Mouse (Mus musculus): ENCODE measurements around the gene Preb.

Gene Preb

DNA sequence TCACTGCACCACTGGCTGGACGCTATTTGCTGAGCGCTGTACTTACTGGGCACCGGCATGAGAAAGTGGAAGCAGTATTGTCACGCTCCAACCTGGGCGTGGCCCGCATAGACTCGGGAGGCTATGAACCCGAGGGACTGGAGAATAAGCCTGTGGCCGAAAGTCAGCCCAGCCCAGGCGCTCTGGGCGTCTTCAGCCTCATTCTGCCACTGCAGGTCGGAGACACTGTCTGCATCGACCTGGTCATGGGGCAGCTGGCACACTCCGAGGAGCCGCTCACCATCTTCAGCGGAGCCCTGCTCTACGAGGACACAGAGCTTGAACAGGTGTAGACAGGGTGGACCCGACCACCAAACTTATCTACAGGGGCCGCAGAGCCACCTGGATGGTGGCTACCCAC is 39.5 kb downstream of the Preb start:
- ChIA-PET CTCF (interaction anchor here (1.3 to 3.7 kb wide), 7 partner anchors 7 to 444 kb away, joined by 3 to 46 read pairs (median 4); partner anchors contain the start of gene Emilin1 (in 1 of the 4)), POLR2A (interaction anchor here in 3 of 4 experiments (0.6 to 30.7 kb wide), 19 partner anchors 9 to 128 kb away, joined by 3 to 838 read pairs (median 6); partner anchors contain the start of genes Ost4 (in 3 of the 3), Agbl5 (in 2 of the 3), Slc5a6 (in 2 of the 3) and Atraid (in 1 of the 3))

DNA sequence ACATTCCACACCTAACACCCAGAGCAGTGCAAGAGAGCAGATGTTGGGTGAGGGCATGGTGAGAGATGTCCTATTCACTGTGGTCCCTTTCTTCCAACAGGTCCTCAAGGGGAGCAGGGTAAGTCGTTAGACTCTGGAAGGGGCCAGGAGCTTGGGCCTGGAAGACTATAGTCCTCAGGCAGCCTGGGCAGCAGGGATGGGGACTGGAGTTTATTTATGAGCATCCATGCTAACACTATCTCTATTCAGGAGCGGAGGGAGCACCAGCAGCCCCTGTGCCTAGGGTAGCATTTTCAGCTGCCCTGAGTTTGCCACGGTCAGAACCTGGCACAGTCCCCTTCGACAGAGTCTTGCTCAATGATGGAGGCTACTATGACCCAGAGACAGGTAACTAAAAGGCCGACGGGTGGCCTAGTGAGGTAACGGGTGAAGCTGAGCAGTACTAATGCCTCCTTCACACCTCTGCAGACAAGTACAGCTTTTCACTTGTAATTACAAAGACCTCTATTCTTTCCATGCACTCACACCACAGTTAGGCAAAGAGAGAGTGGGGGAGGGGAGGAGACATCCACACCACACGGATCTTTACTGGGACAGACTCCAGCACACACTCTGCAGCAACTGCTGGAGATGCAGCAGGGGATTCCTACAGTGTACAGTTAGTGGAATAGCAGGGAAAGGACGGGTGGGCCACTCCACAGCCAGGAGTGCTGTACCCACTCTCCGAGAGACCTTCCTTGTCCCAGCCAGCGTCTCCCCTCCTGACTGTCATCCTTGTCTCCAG is 40.1 kb downstream of the Preb start:
- ChIA-PET CTCF (interaction anchor here in 3 of 4 experiments (0.6 to 3.7 kb wide), 6 partner anchors 7 to 444 kb away, joined by 3 to 46 read pairs (median 4); no protein-coding TSS in a partner anchor), POLR2A (interaction anchor here in 3 of 4 experiments (0.6 to 30.7 kb wide), 14 partner anchors 12 to 703 kb away, joined by 3 to 838 read pairs (median 4); partner anchors contain the start of genes Ost4 (in 3 of the 3), Agbl5 (in 2 of the 3) and Slc5a6 (in 1 of the 3))

DNA sequence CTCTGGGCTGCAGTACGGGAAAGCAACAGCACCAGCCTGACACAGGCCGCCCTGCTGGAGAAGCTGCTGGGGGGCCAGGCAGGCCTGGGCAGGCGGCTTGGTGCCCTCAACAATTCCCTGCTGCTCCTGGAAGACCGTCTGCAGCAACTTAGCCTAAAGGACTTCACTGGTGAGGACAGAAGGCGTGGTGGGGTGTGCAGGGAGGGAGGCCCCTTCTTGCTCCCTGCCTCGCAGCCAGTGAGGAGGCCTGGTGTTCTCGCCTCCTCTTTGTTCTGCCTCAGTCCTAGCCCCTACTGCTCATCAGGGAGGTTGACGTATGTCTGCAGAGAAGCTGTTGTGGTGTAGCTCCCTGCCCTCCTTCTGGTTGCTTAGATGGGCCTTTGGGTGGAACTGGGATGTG is 41.5 kb downstream of the Preb start:
- CTCF ChIA-PET = interaction anchor here in 2 of 4 experiments (1.4 to 3.9 kb wide), 7 partner anchors 11 to 46 kb away, joined by 4 to 46 read pairs (median 5); partner anchors contain the start of gene Ost4 (in 1 of the 2)
- POLR2A ChIA-PET = interaction anchor here in 3 of 4 experiments (0.8 to 30.7 kb wide), 21 partner anchors 9 to 208 kb away, joined by 3 to 838 read pairs (median 10); partner anchors contain the start of genes Ost4 (in 3 of the 3), Agbl5 (in 2 of the 3), Atraid (in 1 of the 3) and Dpysl5 (in 1 of the 3)

DNA sequence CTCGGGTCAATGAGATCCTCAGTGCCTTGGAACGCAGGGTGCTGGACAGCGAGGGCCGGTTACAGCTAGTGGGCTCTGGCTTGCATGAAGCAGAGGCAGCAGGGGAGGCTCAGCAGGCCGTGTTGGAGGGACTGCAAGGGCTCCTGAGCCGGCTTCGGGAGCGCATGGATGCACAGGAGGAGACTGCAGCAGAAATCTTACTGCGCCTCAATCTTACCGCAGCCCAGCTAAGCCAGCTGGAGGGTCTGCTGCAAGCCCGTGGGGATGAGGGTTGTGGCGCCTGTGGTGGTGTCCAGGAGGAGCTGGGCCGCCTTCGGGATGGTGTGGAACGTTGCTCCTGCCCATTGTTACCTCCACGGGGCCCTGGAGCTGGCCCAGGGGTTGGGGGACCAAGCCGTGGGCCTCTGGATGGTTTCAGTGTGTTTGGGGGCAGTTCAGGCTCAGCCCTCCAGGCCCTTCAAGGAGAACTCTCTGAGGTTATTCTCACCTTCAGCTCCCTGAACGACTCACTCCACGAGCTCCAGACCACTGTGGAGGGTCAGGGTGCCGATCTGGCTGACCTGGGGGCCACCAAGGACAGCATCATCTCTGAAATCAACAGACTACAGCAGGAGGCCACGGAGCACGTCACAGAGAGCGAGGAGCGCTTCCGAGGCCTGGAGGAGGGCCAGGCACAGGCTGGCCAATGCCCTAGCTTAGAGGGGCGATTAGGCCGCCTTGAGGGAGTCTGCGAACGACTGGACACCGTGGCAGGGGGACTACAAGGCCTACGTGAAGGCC is 42.1 kb downstream of the Preb start:
- ChIA-PET CTCF (interaction anchor here in 2 of 4 experiments (0.7 to 3.9 kb wide), 11 partner anchors 10 to 131 kb away, joined by 3 to 26 read pairs (median 5); partner anchors contain the start of genes Atraid (in 1 of the 2), Ost4 (in 1 of the 2) and Slc5a6 (in 1 of the 2)), POLR2A (interaction anchor here (0.7 to 30.7 kb wide), 36 partner anchors 9 to 270 kb away, joined by 3 to 838 read pairs (median 5); partner anchors contain the start of genes Ost4 (in 3 of the 4), Agbl5 (in 2 of the 4), Atraid (in 2 of the 4) and Gm29609 (in 2 of the 4))

DNA sequence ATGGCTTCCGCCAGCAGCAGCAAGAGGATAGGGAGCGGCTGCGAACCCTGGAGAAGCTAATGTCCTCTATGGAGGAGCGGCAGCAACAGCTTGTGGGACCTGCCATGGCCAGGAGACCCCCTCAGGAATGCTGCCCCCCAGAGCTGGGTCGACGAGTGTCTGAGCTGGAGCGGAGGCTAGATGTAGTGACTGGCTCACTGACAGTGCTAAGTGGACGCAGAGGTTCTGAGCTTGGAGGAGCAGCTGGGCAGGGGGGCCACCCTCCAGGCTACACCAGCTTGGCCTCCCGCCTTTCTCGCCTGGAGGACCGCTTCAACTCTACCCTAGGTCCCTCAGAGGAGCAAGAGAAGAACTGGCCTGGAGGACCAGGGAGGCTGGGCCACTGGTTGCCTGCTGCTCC is 42.8 kb downstream of the Preb start:
- CTCF ChIA-PET = interaction anchor here (0.5 to 3.9 kb wide), 17 partner anchors 10 to 525 kb away, joined by 3 to 26 read pairs (median 4); partner anchors contain the start of genes Atraid (in 1 of the 4), Ost4 (in 1 of the 4) and Slc5a6 (in 1 of the 4)
- POLR2A ChIA-PET = interaction anchor here (0.5 to 30.7 kb wide), 40 partner anchors 8 to 923 kb away, joined by 3 to 838 read pairs (median 5); partner anchors contain the start of genes Gm29609 (in 3 of the 4), Gtf3c2 (in 3 of the 4), Ost4 (in 3 of the 4) and Agbl5 (in 2 of the 4)

DNA sequence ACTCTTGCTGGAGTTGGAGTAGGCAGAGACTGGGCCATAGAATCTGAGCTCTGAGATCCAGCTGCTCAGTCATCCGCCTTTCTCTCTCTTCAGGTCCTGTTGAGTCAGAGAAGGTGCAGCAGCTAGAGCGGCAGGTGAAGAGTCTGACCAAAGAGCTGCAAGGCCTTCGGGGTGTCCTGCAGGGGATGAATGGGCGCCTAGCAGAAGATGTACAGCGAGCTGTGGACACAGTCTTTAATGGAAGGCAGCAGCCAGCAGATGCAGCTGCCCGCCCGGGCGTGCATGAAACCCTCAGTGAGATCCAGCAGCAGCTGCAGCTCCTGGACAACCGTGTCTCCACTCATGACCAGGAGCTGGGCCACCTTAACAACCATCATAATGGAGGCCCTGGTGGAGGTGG is 43.3 kb downstream of the Preb start:
- ChIA-PET CTCF (interaction anchor here (0.5 to 3.9 kb wide), 17 partner anchors 9 to 524 kb away, joined by 3 to 26 read pairs (median 4); partner anchors contain the start of genes Atraid (in 1 of the 4), Ost4 (in 1 of the 4) and Slc5a6 (in 1 of the 4)), POLR2A (interaction anchor here (0.5 to 30.7 kb wide), 36 partner anchors 10 to 1176 kb away, joined by 3 to 838 read pairs (median 4); partner anchors contain the start of genes Gm29609 (in 3 of the 4), Gtf3c2 (in 3 of the 4), Ost4 (in 3 of the 4) and Agbl5 (in 2 of the 4))

DNA sequence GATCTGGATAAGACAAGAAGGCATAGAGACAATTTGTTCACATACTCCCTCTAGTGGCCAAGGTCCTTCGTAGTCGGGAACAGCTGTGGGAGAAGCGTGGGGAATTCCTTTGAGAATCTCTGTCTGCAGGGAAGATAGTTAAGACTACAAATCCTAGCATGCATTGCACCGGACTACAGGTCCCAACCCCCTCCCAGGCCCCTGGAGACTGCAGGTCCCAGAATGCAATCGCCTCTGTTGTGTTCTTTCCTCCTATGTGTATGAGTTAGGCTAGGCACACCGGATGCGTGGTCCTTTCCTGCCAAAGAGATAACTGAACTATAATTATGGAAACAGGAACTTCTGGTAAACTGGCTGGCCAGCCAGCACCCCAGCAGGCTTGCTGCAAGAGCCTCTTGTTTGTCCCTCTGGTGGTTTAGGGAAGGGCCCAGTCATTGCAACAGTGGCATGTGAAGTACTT is 44.2 kb downstream of the Preb start:
- ChIA-PET CTCF (interaction anchor here (0.5 to 3.9 kb wide), 32 partner anchors 8 to 277 kb away, joined by 3 to 26 read pairs (median 3); partner anchors contain the start of genes Ost4 (in 2 of the 4), Agbl5 (in 1 of the 4), Eif2b4 (in 1 of the 4) and Snx17 (in 1 of the 4)), POLR2A (interaction anchor here (0.5 to 30.7 kb wide), 29 partner anchors 8 to 286 kb away, joined by 3 to 838 read pairs (median 4); partner anchors contain the start of genes Ost4 (in 4 of the 4), Agbl5 (in 2 of the 4), Atraid (in 1 of the 4) and Dpysl5 (in 1 of the 4))

DNA sequence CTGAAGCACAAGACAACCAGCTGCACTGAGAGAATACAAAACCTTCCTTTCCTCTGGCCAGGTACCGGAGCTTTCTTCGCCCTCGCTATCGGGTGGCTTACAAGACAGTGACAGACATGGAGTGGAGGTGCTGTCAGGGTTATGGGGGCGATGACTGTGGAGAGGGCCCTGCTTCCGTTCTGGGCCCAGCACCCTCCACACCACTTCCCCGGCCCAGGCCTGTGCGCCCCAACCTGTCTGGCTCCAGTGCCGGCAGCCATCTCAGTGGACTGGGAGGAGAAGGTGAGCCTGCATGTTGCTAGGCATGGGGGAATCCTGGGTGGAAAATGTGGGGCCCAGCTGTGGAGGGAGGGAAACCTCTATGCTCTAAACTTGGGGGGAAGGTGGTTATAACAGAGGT is 44.7 kb downstream of the Preb start:
- POLR2A ChIA-PET = interaction anchor here (0.5 to 30.7 kb wide), 34 partner anchors 8 to 420 kb away, joined by 3 to 838 read pairs (median 4); partner anchors contain the start of genes Ost4 (in 4 of the 4), Agbl5 (in 2 of the 4), Atraid (in 1 of the 4) and Dpysl5 (in 1 of the 4)
- CTCF ChIA-PET = interaction anchor here (0.6 to 3.9 kb wide), 27 partner anchors 8 to 277 kb away, joined by 3 to 26 read pairs (median 3); partner anchors contain the start of genes Ost4 (in 2 of the 4), Agbl5 (in 1 of the 4), Eif2b4 (in 1 of the 4) and Snx17 (in 1 of the 4)

DNA sequence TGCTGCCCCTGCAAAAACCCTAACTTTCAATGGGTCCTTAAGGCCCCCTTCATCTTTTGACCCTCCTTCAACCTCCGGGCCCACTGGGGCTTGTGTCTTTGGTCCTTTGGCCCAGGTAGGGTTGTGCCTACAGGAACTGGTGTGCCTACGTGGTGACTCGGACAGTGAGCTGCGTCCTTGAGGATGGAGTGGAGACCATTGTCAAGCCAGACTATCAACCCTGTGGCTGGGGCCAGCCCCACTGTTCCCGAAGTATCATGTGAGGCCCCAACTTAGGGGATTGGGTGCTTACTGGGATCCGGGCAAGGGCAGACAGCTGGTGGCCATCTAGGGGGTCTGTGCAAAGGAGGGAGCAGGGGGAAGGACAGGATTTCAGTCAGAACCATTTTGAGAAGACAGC is 45.3 kb downstream of the Preb start:
- CTCF ChIA-PET = interaction anchor here (0.7 to 3.9 kb wide), 10 partner anchors 10 to 278 kb away, joined by 3 to 26 read pairs (median 4); partner anchors contain the start of genes Eif2b4 (in 1 of the 4) and Snx17 (in 1 of the 4)

DNA sequence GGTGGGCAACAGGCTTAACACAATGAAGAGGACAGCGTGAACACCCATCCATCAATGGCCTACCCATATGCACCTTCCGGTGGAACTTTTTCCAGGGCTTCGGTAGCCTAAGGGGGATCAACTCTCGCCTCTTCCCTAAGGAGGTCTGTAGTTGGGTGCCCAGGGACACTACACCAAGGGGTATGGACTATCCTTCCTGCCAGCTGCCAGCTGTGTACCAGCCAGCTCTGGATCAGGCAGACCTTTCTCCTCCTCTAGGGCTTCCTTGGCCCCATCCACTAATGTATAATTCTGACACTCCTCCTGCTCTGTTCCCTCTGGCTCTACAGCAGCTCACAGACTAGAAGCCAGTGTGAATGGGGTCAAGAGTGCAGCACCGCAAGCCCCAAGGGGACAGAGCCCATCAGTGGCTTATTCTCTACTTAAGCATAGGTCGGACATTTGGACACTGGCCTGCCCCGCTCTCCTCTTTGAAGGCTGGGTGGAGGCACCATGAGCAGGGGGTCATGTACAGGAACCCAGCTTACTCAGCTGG is 46.0 kb downstream of the Preb start:
- ChIA-PET POLR2A (interaction anchor here in 3 of 4 experiments (0.6 to 30.7 kb wide), 15 partner anchors 8 to 266 kb away, joined by 3 to 838 read pairs (median 4); partner anchors contain the start of genes Agbl5 (in 2 of the 3), Atraid (in 1 of the 3), Gm29609 (in 1 of the 3) and Gtf3c2 (in 1 of the 3)), CTCF (interaction anchor here in 2 of 4 experiments (0.8 to 1.2 kb wide), 3 partner anchors 34 to 139 kb away, joined by 3 to 5 read pairs (median 3); no protein-coding TSS in a partner anchor)

More for the DNA sequence above, 45.3 kb downstream of the Preb start:
- POLR2A ChIA-PET = interaction anchor here in 3 of 4 experiments (0.5 to 30.7 kb wide), 18 partner anchors 9 to 419 kb away, joined by 3 to 838 read pairs (median 4); partner anchors contain the start of genes Agbl5 (in 2 of the 3), Ost4 (in 2 of the 3), Dpysl5 (in 1 of the 3) and Trim54 (in 1 of the 3)

DNA sequence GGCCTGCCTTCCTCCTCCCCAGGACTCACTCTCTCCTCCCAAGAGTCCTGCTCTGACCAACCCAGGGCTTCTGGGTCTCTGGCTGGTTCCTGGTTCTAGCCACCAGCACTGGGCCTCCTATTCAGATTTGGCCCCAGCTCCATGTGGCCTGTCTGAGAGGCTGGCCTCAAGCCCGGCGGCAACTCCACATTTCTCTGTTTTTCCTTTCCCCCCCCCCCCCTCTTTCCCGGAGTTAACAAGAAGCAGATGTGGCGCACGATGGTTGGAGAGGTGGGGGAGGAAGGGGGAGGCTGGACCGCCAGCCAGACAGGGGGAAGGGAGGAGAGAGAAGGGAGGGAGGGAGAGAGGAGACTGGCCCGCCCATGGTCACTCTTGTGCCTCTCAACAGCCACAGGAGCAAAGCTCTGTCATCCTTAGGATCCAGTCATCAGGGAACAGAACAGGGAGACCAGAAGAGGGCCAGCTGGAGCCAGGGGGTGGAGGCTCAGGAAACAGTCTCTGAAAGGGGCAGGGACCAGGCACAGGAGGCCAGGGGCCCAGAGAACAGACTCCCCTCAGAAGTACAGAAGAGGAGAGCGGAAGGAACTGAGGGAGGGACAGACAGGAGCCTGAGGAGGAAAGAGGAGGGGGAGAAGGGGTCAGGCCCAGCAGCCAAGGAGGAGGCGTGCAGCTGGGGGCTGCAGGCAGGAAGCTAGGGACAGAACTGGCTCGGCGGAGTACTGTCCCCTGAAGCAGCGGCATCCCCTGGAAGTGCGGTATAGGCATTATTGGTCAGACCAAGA is 46.9 kb downstream of the Preb start, which contains the start of gene Emilin1:
Gene Emilin1 (plus strand): TSS at position 343 of the 782 bp plus-strand sequence.
- CTCF ChIA-PET = interaction anchor here (0.7 to 1.8 kb wide), 8 partner anchors 8 to 138 kb away, joined by 3 to 10 read pairs (median 4); partner anchors contain the start of gene Khk (in 2 of the 4)
- POLR2A ChIA-PET = interaction anchor here (0.5 to 30.7 kb wide), 35 partner anchors 9 to 715 kb away, joined by 3 to 838 read pairs (median 4); partner anchors contain the start of genes Agbl5 (in 3 of the 4), Atraid (in 2 of the 4), Slc5a6 (in 2 of the 4) and Cad (in 1 of the 4)

DNA sequence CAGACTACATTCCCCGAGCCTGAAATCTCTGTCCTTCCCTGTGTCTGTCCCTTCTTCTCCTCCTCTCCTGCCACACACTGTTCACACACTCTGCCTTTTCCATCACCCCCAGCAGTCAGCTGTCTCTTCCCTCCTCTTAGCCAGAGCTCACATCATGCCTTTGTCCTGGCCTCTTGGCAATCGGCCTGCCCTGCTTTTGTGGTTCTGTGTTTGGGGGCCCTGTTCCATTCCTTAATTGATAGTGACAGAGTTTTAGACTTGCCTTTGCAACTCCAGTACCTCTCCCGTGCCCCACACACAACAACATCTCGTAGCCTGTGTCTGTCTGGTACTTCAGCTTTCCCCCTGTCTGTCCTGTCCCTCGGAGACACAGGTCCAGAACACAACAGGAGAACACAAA is 48.0 kb downstream of the Preb start:
- ChIA-PET POLR2A (interaction anchor here in 3 of 4 experiments (0.5 to 30.7 kb wide), 16 partner anchors 10 to 268 kb away, joined by 3 to 838 read pairs (median 4); partner anchors contain the start of genes Agbl5 (in 3 of the 3), Atraid (in 1 of the 3), Cad (in 1 of the 3) and Gm29609 (in 1 of the 3)), CTCF (interaction anchor here in 3 of 4 experiments (0.5 to 1.8 kb wide), 5 partner anchors 9 to 18 kb away, joined by 3 to 8 read pairs (median 4); partner anchors contain the start of gene Khk (in 2 of the 3))

DNA sequence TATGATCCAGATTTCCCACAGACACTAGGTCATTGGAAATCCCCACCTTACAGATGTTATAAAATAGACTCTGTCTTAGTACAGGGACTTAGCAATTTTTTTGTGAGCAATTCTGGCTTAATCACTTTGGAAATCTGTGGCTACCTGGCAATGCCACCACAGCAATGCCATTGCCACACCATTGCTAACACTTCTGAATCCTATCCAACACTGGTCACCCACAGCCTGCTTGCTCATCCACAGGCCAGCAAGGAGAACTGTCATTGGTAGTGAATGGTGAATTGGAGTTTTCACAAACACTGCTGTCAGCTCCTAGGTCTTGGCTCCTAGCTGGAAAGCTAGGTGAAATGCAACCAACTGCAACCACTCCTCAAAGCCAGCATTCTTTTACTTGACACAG is 49.7 kb downstream of the Preb start:
- ChIA-PET CTCF (interaction anchor here in 1 of 4 experiments (1.2 kb wide), 1 partner anchor 201 kb away, joined by 4 read pairs; no protein-coding TSS in a partner anchor), POLR2A (interaction anchor here in 3 of 4 experiments (0.6 to 30.7 kb wide), 6 partner anchors 0 to 215 kb away, joined by 3 to 838 read pairs (median 190); partner anchors contain the start of genes Agbl5 (in 2 of the 3), Emilin1 (in 1 of the 3), Khk (in 1 of the 3) and Ost4 (in 1 of the 3))

DNA sequence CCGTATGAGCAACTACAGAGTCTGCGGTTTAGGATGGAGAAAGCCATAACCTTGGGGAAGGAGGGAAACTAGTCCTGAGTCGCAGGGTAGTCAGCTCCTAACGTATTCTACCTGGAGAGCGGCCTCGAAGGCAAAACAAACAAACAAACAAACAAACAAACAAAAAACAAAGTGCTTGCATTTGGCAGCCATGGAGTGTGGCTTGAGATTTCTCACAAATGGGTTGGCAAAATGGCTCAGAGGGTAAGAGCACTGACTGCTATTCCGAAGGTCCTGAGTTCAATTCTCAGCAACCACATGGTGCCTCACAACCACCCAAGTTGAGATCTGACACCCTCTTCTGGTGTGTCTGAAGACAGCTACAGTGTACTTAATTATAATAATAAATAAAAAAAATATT is 50.3 kb downstream of the Preb start:
- CTCF ChIA-PET = interaction anchor here in 1 of 4 experiments (1.2 kb wide), 1 partner anchor 200 kb away, joined by 4 read pairs; no protein-coding TSS in a partner anchor
- POLR2A ChIA-PET = interaction anchor here in 3 of 4 experiments (0.7 to 30.7 kb wide), 9 partner anchors 0 to 145 kb away, joined by 3 to 838 read pairs (median 8); partner anchors contain the start of genes Agbl5 (in 2 of the 3), Cad (in 1 of the 3), Emilin1 (in 1 of the 3) and Khk (in 1 of the 3)

All from embryonic stem cell, embryonic (primary cell).